Comparison of ENCODE assay signal across 15 mouse cellular contexts in genomic region chr11:115481553-115482259, GRCm38 (mm10). TPM values are rescaled to one million over a fixed set of nuclear protein-coding genes. Genes with fewer than 3 reads are reported as not detected.
DNase-seq lines count a peak whose midpoint lies in the region; ATAC-seq and TF ChIP-seq lines count a peak whose summit lies in the region.
"Had no signal": no experiment of that assay in that cellular context is flagged by ENCODE, and none has a peak within 500 bp of the region (broad histone marks: within the 10 kb centered on the region; RNA-seq: fewer than 3 reads in every experiment).

No protein-coding gene starts in this region.

- TF ChIP-seq CTCF in layer of hippocampus, adult 2 months (conservative IDR thresholded peaks at IDR 0.05): no peak

- H3K27me3 ChIP-seq in hindbrain, embryonic 13.5 days: no peaks in the 10 kb centered on the region
- no peaks in the 10 kb centered on the region for H3K27me3 ChIP-seq in hindbrain, embryonic 14.5 days (ENCODE audit: control insufficient read depth, insufficient read depth, low read length)
- H3K27me3 ChIP-seq: heart, embryonic 12.5 days; hindbrain, embryonic 12.5 days; limb, embryonic 12.5 days had no signal

- H3K9me3 ChIP-seq in hindbrain, embryonic 13.5 days: no peaks in the 10 kb centered on the region
- H3K9me3 ChIP-seq in hindbrain, embryonic 14.5 days (ENCODE audit: control insufficient read depth, low read length): no peaks in the 10 kb centered on the region
- H3K9me3 ChIP-seq: heart, embryonic 12.5 days; hindbrain, embryonic 12.5 days; limb, embryonic 12.5 days had no signal

- H3K4me2 ChIP-seq in hindbrain, embryonic 13.5 days: no peak overlapping the region
- H3K4me2 ChIP-seq in hindbrain, embryonic 14.5 days (replicated peaks): no peak overlapping the region
- H3K4me2 ChIP-seq: heart, embryonic 12.5 days; hindbrain, embryonic 12.5 days; limb, embryonic 12.5 days had no signal

- no peak for DNase-seq in hindbrain, embryonic 14.5 days (ENCODE audit: low spot score)
- peak; percentile 58 to 83 for DNase-seq in layer of hippocampus, adult 2 months (ENCODE audit: low spot score in 2 of 2)
- peak; percentile 82 for DNase-seq in naive thymus-derived CD4-positive, alpha-beta T cell, adult 2 months (ENCODE audit: low read depth)
- DNase-seq in thymus, postnatal 25 days: peak; percentile 61
- no peak for DNase-seq in lung, postnatal 36 days
- DNase-seq in kidney, adult 8-10 months: no peak
- no peak for DNase-seq in testis, postnatal 10 days (ENCODE audit: low spot score)
- DNase-seq: gastrocnemius, postnatal 10 days; lung, adult 18-20 months had no signal

- whole genome bisulfite sequencing in hindbrain, embryonic 13.5 days: 82% methylated on average over 6 of the region's 6 CpGs
- WGBS in hindbrain, embryonic 14.5 days: 86% methylated on average over 6 of the region's 6 CpGs

- H3K4me1 ChIP-seq in hindbrain, embryonic 13.5 days (replicated peaks): peaks cover 16% of the 10 kb centered on the region
- peaks cover 8% of the 10 kb centered on the region for H3K4me1 ChIP-seq in hindbrain, embryonic 14.5 days (replicated peaks; ENCODE audit: control insufficient read depth, insufficient read depth, low read length)

- peak overlapping the region; percentile 6; the same call in 1 of the 2 replicates for H3K9ac ChIP-seq in hindbrain, embryonic 13.5 days
- no peak overlapping the region for H3K9ac ChIP-seq in hindbrain, embryonic 14.5 days
- H3K9ac ChIP-seq: heart, embryonic 12.5 days; hindbrain, embryonic 12.5 days; limb, embryonic 12.5 days had no signal

- ATAC-seq in hindbrain, embryonic 13.5 days (ENCODE audit: low FRiP score): no peak
- ATAC-seq in hindbrain, embryonic 14.5 days (ENCODE audit: low FRiP score): no peak

- H3K4me3 ChIP-seq in hindbrain, embryonic 13.5 days: no peak overlapping the region
- H3K4me3 ChIP-seq in hindbrain, embryonic 14.5 days (replicated peaks; ENCODE audit: low read length): no peak overlapping the region
- no peak overlapping the region for H3K4me3 ChIP-seq in layer of hippocampus, adult 2 months
- H3K4me3 ChIP-seq: heart, embryonic 12.5 days; hindbrain, embryonic 12.5 days; limb, embryonic 12.5 days had no signal

- H3K27ac ChIP-seq in hindbrain, embryonic 13.5 days: no peak overlapping the region
- no peak overlapping the region for H3K27ac ChIP-seq in hindbrain, embryonic 14.5 days
- H3K27ac ChIP-seq in layer of hippocampus, adult 2 months: peak overlapping the region; percentile 82
- H3K27ac ChIP-seq: hindbrain, embryonic 12.5 days; limb, embryonic 12.5 days had no signal

- peaks cover 17% of the 10 kb centered on the region for H3K36me3 ChIP-seq in hindbrain, embryonic 13.5 days
- peaks cover 15% of the 10 kb centered on the region; the same call in 1 of the 2 replicates for H3K36me3 ChIP-seq in hindbrain, embryonic 14.5 days (replicated peaks; ENCODE audit: control insufficient read depth, insufficient read depth)

RNA-seq across cellular contexts. Expression of gene Armc7, which starts 6.2 kb away (rescaled TPM):
- 16.9 and 18.0 TPM in 2 replicates for polyA plus RNA-seq in hindbrain, embryonic 13.5 days (2015; fragmentation: Nextera tagmentation; extraction: Ambion mirVana)
- 14.2 and 14.8 TPM in 2 replicates for polyA plus RNA-seq in hindbrain, embryonic 14.5 days (2014; fragmentation: Nextera tagmentation; extraction: Ambion mirVana)
- 10 to 100 TPM; 10.4 to 10.9 TPM for total RNA-seq in layer of hippocampus, adult 2 months (2021)

RNA-seq across cellular contexts. Expression of gene Nt5c, which starts 10.0 kb away (rescaled TPM):
- polyA plus RNA-seq in hindbrain, embryonic 13.5 days (2015; fragmentation: Nextera tagmentation; extraction: Ambion mirVana): 104 and 105 TPM in 2 replicates
- 85.3 and 98.0 TPM in 2 replicates for polyA plus RNA-seq in hindbrain, embryonic 14.5 days (2014; fragmentation: Nextera tagmentation; extraction: Ambion mirVana)
- 10 to 100 TPM; 64.3 to 65.5 TPM for total RNA-seq in layer of hippocampus, adult 2 months (2021)

RNA-seq across cellular contexts. Expression of gene Slc16a5, which starts 19.4 kb away (rescaled TPM):
- 0.19 TPM in 1 of 2 replicates, not detected in the other for polyA plus RNA-seq in hindbrain, embryonic 13.5 days (2015; fragmentation: Nextera tagmentation; extraction: Ambion mirVana)
- polyA plus RNA-seq in hindbrain, embryonic 14.5 days (2014; fragmentation: Nextera tagmentation; extraction: Ambion mirVana): 0.18 TPM in 1 of 2 replicates, not detected in the other
- total RNA-seq in layer of hippocampus, adult 2 months (2021): not detected
- total RNA-seq: gastrocnemius, postnatal 10 days; megakaryocyte progenitor cell, adult 5-6 weeks had no signal
- polyA plus RNA-seq: heart, embryonic 12.5 days; hindbrain, embryonic 12.5 days; limb, embryonic 12.5 days had no signal

RNA-seq across cellular contexts. Expression of gene Jpt1, which starts 32.5 kb away (rescaled TPM):
- 1,452 and 1,454 TPM in 2 replicates for polyA plus RNA-seq in hindbrain, embryonic 13.5 days (2015; fragmentation: Nextera tagmentation; extraction: Ambion mirVana)
- 1,350 and 1,384 TPM in 2 replicates for polyA plus RNA-seq in hindbrain, embryonic 14.5 days (2014; fragmentation: Nextera tagmentation; extraction: Ambion mirVana)
- total RNA-seq in layer of hippocampus, adult 2 months (2021): 100 to 1,000 TPM; 140 to 142 TPM

RNA-seq across cellular contexts. Expression of gene Trim80, which starts 41.4 kb away (rescaled TPM):
- polyA plus RNA-seq in hindbrain, embryonic 13.5 days (2015; fragmentation: Nextera tagmentation; extraction: Ambion mirVana): not detected in 2 replicates
- not detected in 2 replicates for polyA plus RNA-seq in hindbrain, embryonic 14.5 days (2014; fragmentation: Nextera tagmentation; extraction: Ambion mirVana)
- not detected for total RNA-seq in layer of hippocampus, adult 2 months (2021)
- total RNA-seq: gastrocnemius, postnatal 10 days; megakaryocyte progenitor cell, adult 5-6 weeks had no signal
- polyA plus RNA-seq: hindbrain, embryonic 12.5 days; limb, embryonic 12.5 days; stomach, embryonic 14.5 days had no signal

Comparison
In these comparisons a context has a peak if more than half of its experiments do, and no peak if none do; other contexts are left out.
1. DNase-seq: peak in layer of hippocampus, adult 2 months (2 of 2), naive thymus-derived CD4-positive, alpha-beta T cell, adult 2 months (single experiment) and thymus, postnatal 25 days (single experiment); none in hindbrain, embryonic 14.5 days (single experiment), lung, postnatal 36 days (single experiment), kidney, adult 8-10 months (0 of 2) and testis, postnatal 10 days (single experiment).